Mouse (Mus musculus): ENCODE data around the gene Bach2.

Gene Bach2

GRCm38 (mm10) chr4:32250333-32251004, 11.9 kb downstream of the Bach2 start:
- DNase-seq (ENCODE audit: low read depth, low spot score) = no peak

GRCm38 (mm10) chr4:32251005-32251365, 12.4 kb downstream of the Bach2 start:
- no peak for DNase-seq (ENCODE audit: low read depth, low spot score)

GRCm38 (mm10) chr4:32251946-32252672, 13.5 kb downstream of the Bach2 start:
- DNase-seq (ENCODE audit: low read depth, low spot score) = no peak

GRCm38 (mm10) chr4:32257686-32258085, 19.1 kb downstream of the Bach2 start:
- no peak for DNase-seq (ENCODE audit: low read depth, low spot score)

- DNase-seq (ENCODE audit: low read depth, low spot score) = no peak
Measured at GRCm38 (mm10) chr4:32258093-32258492, 19.5 kb downstream of the Bach2 start.

GRCm38 (mm10) chr4:32258596-32258995, 20.0 kb downstream of the Bach2 start:
- DNase-seq (ENCODE audit: low read depth, low spot score) = no peak

GRCm38 (mm10) chr4:32260909-32261308, 22.3 kb downstream of the Bach2 start:
- no peak for DNase-seq (ENCODE audit: low read depth, low spot score)

- DNase-seq (ENCODE audit: low read depth, low spot score) = no peak
Measured at GRCm38 (mm10) chr4:32262825-32263684, 24.5 kb downstream of the Bach2 start.

- no peak for DNase-seq (ENCODE audit: low read depth, low spot score)
Measured at GRCm38 (mm10) chr4:32263685-32264038, 25.1 kb downstream of the Bach2 start.

GRCm38 (mm10) chr4:32264892-32265291, 26.3 kb downstream of the Bach2 start:
- no peak for DNase-seq (ENCODE audit: low read depth, low spot score)

GRCm38 (mm10) chr4:32266731-32267130, 28.1 kb downstream of the Bach2 start:
- no peak for DNase-seq (ENCODE audit: low read depth, low spot score)

GRCm38 (mm10) chr4:32268042-32268441, 29.4 kb downstream of the Bach2 start:
- no peak for DNase-seq (ENCODE audit: low read depth, low spot score)

GRCm38 (mm10) chr4:32272398-32272797, 33.8 kb downstream of the Bach2 start:
- DNase-seq (ENCODE audit: low read depth, low spot score) = no peak

GRCm38 (mm10) chr4:32274776-32275294, 36.2 kb downstream of the Bach2 start:
- DNase-seq (ENCODE audit: low read depth, low spot score) = no peak

- DNase-seq (ENCODE audit: low read depth, low spot score) = no peak
Measured at GRCm38 (mm10) chr4:32279842-32280241, 41.2 kb downstream of the Bach2 start.

- no peak for DNase-seq (ENCODE audit: low read depth, low spot score)
Measured at GRCm38 (mm10) chr4:32280401-32280800, 41.8 kb downstream of the Bach2 start.

- DNase-seq (ENCODE audit: low read depth, low spot score) = no peak
Measured at GRCm38 (mm10) chr4:32281306-32281705, 42.7 kb downstream of the Bach2 start.

GRCm38 (mm10) chr4:32286405-32286804, 47.8 kb downstream of the Bach2 start:
- no peak for DNase-seq (ENCODE audit: low read depth, low spot score)

GRCm38 (mm10) chr4:32288036-32288860, 49.6 kb downstream of the Bach2 start:
- DNase-seq (ENCODE audit: low read depth, low spot score) = peak; percentile 48

GRCm38 (mm10) chr4:32289845-32290244, 51.2 kb downstream of the Bach2 start:
- no peak for DNase-seq (ENCODE audit: low read depth, low spot score)

- no peak for DNase-seq (ENCODE audit: low read depth, low spot score)
Measured at GRCm38 (mm10) chr4:32291406-32291805, 52.8 kb downstream of the Bach2 start.

Measured in mesoderm, embryonic 11.5 days (tissue).